Mouse (Mus musculus): ENCODE results near the gene Cntrl. TPM values are rescaled to one million over a fixed set of nuclear protein-coding genes. Genes with fewer than 3 reads are reported as not detected.

Cntrl gene
- polyA plus RNA-seq, 1 experiment from 2014 or later = 23.7 TPM

DNA sequence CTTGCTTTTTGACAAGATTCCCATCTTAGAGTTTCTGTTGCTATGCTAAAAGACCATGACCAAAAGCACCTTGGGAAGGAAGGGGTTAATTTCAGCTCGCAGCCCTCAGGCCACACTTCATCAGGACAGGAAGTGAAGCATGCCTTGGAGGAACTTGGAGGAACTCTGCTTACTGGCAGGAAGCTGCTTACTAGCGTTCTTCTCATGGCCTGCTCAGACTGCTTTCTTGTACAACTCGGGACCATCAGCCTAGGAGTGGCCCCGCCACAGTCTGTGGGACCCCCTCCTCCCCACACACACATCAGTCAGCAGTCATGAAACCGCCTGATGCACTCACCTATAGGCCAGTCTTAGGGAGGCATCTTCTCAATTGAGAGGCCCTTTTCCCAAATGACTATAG is 64.8 kb downstream of the Cntrl start:
- peak; percentile 34; the same call in 1 of the 2 replicates for ATAC-seq (ENCODE audit: low read depth)
- Histone ChIP-seq H3K27me3 (ENCODE audit: control insufficient read depth, insufficient read depth, low read depth, low read length) (no peaks in the 10 kb centered on the region), H3K9ac (ENCODE audit: low read length) (no peak overlapping the region; the same call in 1 of the 2 replicates), H3K27ac (ENCODE audit: low read length) (peak overlapping the region; percentile 12; the same call in 1 of the 2 replicates), H3K9me3 (ENCODE audit: control insufficient read depth, low read length) (no peaks in the 10 kb centered on the region), H3K4me3 (ENCODE audit: low read length) (no peak overlapping the region), H3K4me2 (ENCODE audit: low read depth, low read length) (no peak overlapping the region), H3K4me1 (replicated peaks; ENCODE audit: control insufficient read depth, insufficient read depth, low read length) (peaks cover 9% of the 10 kb centered on the region), H3K36me3 (ENCODE audit: control insufficient read depth, insufficient read depth, low read length) (peaks cover 44% of the 10 kb centered on the region)
- 16% methylated on average over 5 of the region's 5 CpGs for WGBS

DNA sequence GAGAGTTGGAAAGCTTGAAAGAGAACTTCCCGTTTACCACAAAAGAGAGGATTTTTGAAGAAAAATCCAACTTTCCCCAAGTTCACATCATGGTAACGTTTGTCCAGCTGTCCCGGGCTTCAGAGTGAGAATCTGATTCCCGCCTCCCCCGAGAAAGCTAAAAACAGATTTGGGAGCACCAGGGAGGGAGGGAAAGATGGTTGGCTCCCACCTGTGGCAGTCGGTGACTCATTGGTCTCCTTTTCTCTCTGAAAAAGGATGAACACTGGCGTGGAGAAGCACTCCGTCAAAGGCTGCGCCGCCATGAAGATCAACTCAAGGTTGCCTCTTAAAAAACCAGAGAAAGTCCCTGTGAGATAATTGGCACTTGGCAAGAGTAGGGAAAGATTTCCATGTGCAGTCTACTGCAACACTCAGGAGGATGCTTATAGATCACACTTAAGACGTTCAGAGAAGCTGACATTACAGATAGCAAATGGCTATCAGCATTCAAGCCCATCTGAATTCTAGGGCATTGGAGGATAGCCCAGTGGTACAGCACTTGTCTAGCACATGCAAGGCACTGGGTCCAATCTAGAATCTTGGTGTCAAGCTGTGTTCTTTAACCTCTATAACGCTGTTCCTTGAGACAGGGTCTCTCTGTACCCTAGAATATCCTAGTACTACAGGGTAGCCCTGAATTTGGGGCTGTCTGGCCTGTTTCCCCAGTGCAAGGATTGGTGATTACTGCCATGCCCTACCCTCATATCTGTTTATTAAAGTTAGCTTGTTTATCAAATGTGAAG is 66.2 kb downstream of the Cntrl start:
- H3K36me3 ChIP-seq (ENCODE audit: control insufficient read depth, insufficient read depth, low read length) = peaks cover 46% of the 10 kb centered on the region
- ATAC-seq (ENCODE audit: low read depth) = no peak
- 86% methylated on average over 12 of the region's 12 CpGs for WGBS

DNA sequence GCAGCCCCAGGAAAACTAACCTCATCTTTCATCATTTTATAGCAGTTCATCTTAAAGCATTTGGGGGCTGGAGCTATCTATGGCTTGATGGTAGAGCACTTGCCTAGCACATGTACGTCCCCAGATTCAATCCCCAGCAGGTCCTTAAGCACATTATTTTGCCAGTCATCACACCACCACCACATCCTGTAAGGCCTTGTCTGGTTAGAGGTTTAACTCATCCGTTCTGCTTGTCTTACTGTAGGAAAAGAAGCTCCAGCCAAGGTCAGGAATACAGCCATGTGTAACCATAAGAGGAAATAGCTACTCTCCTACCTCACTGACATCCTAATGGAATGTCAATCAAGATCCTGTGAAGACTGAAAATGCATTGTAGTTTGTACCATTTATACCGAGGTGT is 68.9 kb downstream of the Cntrl start:
- Histone ChIP-seq H3K9ac (ENCODE audit: low read length) (no peak overlapping the region), H3K27me3 (ENCODE audit: control insufficient read depth, insufficient read depth, low read depth, low read length) (no peaks in the 10 kb centered on the region), H3K4me1 (replicated peaks; ENCODE audit: control insufficient read depth, insufficient read depth, low read length) (peaks cover 6% of the 10 kb centered on the region), H3K4me3 (ENCODE audit: low read length) (no peak overlapping the region), H3K4me2 (ENCODE audit: low read depth, low read length) (no peak overlapping the region), H3K27ac (ENCODE audit: low read length) (no peak overlapping the region), H3K36me3 (ENCODE audit: control insufficient read depth, insufficient read depth, low read length) (peaks cover 40% of the 10 kb centered on the region), H3K9me3 (ENCODE audit: control insufficient read depth, low read length) (no peaks in the 10 kb centered on the region)
- ATAC-seq (ENCODE audit: low read depth) = no peak
- 71% methylated on average over 3 of the region's 3 CpGs for WGBS

More for the DNA sequence above, 66.2 kb downstream of the Cntrl start:
- no peak overlapping the region for H3K27ac ChIP-seq (ENCODE audit: low read length)
- no peaks in the 10 kb centered on the region for H3K9me3 ChIP-seq (ENCODE audit: control insufficient read depth, low read length)
- H3K27me3 ChIP-seq (ENCODE audit: control insufficient read depth, insufficient read depth, low read depth, low read length) = no peaks in the 10 kb centered on the region
- H3K4me2 ChIP-seq (ENCODE audit: low read depth, low read length) = no peak overlapping the region
- H3K9ac ChIP-seq (ENCODE audit: low read length) = no peak overlapping the region
- peaks cover 9% of the 10 kb centered on the region for H3K4me1 ChIP-seq (replicated peaks; ENCODE audit: control insufficient read depth, insufficient read depth, low read length)
- H3K4me3 ChIP-seq (ENCODE audit: low read length) = no peak overlapping the region

DNA sequence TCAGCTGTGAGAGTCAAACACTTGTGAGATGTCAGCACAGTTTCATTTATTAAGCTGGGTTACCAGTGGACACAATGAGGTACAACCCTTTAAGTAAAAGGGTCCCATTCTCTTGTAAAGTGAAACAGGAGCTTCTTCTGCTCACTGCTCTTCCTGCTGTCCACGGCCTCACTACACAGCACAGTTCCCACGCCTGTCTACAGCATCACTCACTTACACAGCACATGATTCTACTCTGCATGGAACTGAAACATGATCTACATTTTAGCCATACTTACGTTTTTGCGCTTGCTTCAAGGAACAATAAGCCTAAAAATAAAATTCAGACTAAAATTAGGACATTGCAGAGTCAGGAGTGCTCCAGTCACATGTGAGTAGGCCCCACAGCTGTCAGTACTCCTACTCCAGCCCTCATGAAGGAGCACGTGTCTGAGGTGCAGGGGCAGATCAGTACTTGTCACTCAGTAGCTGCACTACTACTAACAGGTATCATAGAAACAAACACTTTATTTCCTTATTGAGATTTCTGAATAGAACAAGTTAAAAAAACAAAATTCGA is 73.9 kb downstream of the Cntrl start:
- Histone ChIP-seq H3K9ac (ENCODE audit: low read length) (no peak overlapping the region), H3K27ac (ENCODE audit: low read length) (no peak overlapping the region), H3K4me1 (replicated peaks; ENCODE audit: control insufficient read depth, insufficient read depth, low read length) (no peaks in the 10 kb centered on the region), H3K36me3 (ENCODE audit: control insufficient read depth, insufficient read depth, low read length) (peaks cover 32% of the 10 kb centered on the region), H3K4me3 (ENCODE audit: low read length) (no peak overlapping the region), H3K9me3 (ENCODE audit: control insufficient read depth, low read length) (no peaks in the 10 kb centered on the region), H3K4me2 (ENCODE audit: low read depth, low read length) (no peak overlapping the region), H3K27me3 (ENCODE audit: control insufficient read depth, insufficient read depth, low read depth, low read length) (no peaks in the 10 kb centered on the region)
- 83% methylated on average over 6 of the region's 6 CpGs for WGBS
- ATAC-seq (ENCODE audit: low read depth) = no peak

DNA sequence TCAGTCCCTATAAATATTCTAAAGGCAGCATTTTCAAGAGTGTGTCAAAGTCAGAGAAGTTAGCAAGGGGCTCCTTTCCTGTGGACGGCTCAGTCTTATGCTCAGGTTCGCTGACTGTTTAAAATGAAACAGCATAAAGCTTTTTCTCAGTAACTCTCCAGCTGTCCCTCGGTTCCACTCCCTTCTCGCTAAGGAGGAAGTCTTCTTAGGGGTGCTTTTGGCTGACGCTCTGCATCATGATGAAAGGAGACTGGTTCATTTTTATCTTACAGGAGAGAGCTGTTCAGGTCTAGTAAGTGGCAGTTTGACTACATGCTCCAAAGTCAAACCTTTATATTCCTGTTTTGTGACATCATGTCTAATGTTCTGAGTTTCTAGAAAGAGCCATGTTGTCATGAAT is 79.6 kb downstream of the Cntrl start:
- no peak overlapping the region for H3K4me3 ChIP-seq (ENCODE audit: low read length)
- no peak overlapping the region for H3K27ac ChIP-seq (ENCODE audit: low read length)
- no peak overlapping the region for H3K9ac ChIP-seq (ENCODE audit: low read length)
- no peak for ATAC-seq (ENCODE audit: low read depth)
- H3K4me1 ChIP-seq (replicated peaks; ENCODE audit: control insufficient read depth, insufficient read depth, low read length) = no peaks in the 10 kb centered on the region
- no peak overlapping the region for H3K4me2 ChIP-seq (ENCODE audit: low read depth, low read length)
- no peaks in the 10 kb centered on the region for H3K9me3 ChIP-seq (ENCODE audit: control insufficient read depth, low read length)
- no peaks in the 10 kb centered on the region for H3K27me3 ChIP-seq (ENCODE audit: control insufficient read depth, insufficient read depth, low read depth, low read length)
- 86% methylated on average over 5 of the region's 5 CpGs for WGBS
- H3K36me3 ChIP-seq (ENCODE audit: control insufficient read depth, insufficient read depth, low read length) = peaks cover 18% of the 10 kb centered on the region

DNA sequence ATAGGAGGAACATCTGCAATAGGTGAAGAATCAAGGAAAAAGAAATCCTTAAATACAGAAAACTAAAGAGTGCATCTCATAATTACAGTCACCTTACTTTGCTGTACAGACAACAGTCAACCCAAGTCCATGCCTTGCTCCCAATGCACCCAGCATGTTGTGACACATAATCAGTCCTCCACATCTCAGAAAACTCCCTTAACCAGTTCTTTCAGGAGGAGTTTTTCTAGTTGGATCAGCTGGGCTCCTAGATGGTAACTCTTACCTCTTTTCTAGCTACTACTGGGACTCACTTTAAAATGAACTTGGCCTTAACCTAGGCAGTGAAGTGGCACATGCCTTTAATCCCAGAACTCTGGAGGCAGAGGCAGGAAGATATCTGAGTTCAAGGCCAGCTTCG is 84.7 kb downstream of the Cntrl start:
- 82% methylated on average over 1 of the region's 1 CpGs for WGBS

DNA sequence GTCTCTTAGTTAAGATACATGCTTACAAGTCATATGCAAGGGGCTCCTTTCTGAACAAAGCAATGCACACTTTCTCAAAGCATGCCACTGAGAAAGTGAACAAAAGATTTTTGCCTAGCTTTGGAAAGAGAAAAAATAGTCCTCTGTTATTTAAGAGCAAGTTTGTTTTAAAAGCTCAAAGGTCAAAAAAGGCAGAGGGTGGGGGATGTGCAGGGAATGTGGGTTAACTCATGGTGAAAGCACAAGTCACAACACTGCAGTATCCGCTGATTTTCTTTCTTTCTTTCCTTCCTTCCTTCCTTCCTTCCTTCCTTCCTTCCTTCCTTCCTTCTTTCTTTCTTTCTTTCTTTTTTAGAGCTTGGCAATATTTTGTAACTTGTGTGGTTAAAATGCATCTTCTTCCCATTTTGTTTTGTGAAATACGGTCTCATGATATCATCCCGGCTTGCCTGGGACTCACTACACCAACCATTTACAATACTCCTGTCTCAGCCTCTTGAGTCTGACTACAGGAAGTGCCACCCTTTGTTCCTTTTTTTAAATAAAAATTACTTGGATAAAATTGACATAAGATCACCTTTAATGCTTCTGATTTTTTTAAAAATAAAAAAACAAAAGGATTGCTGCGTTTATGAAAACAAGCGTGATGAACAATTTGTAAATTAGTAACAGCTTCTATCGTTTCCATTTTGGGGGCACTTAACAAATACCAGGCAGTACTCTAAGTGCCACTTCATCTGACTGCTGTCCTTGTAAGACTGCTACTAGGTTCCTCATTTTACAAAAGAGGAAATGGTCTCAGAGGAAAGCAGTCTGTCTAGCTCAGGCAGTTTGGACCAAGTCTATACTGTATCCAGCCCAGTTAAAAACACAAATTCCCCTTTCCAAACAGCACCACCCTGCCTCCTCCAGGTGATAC is 86.6 kb downstream of the Cntrl start:
- Histone ChIP-seq H3K4me2 (ENCODE audit: low read depth, low read length) (no peak overlapping the region), H3K27ac (ENCODE audit: low read length) (no peak overlapping the region), H3K4me1 (replicated peaks; ENCODE audit: control insufficient read depth, insufficient read depth, low read length) (peaks cover 12% of the 10 kb centered on the region), H3K27me3 (ENCODE audit: control insufficient read depth, insufficient read depth, low read depth, low read length) (no peaks in the 10 kb centered on the region), H3K36me3 (ENCODE audit: control insufficient read depth, insufficient read depth, low read length) (no peaks in the 10 kb centered on the region), H3K9me3 (ENCODE audit: control insufficient read depth, low read length) (no peaks in the 10 kb centered on the region), H3K4me3 (ENCODE audit: low read length) (no peak overlapping the region), H3K9ac (ENCODE audit: low read length) (no peak overlapping the region)
- ATAC-seq (ENCODE audit: low read depth) = no peak
- WGBS = 59% methylated on average over 6 of the region's 6 CpGs

More for the DNA sequence above, 84.7 kb downstream of the Cntrl start:
- no peak overlapping the region for H3K4me2 ChIP-seq (ENCODE audit: low read depth, low read length)
- no peak overlapping the region for H3K4me3 ChIP-seq (ENCODE audit: low read length)
- ATAC-seq (ENCODE audit: low read depth) = no peak
- no peaks in the 10 kb centered on the region for H3K27me3 ChIP-seq (ENCODE audit: control insufficient read depth, insufficient read depth, low read depth, low read length)
- H3K4me1 ChIP-seq (replicated peaks; ENCODE audit: control insufficient read depth, insufficient read depth, low read length) = peaks cover 6% of the 10 kb centered on the region
- H3K9me3 ChIP-seq (ENCODE audit: control insufficient read depth, low read length) = no peaks in the 10 kb centered on the region
- no peak overlapping the region for H3K27ac ChIP-seq (ENCODE audit: low read length)
- H3K36me3 ChIP-seq (ENCODE audit: control insufficient read depth, insufficient read depth, low read length) = peaks cover 5% of the 10 kb centered on the region
- no peak overlapping the region for H3K9ac ChIP-seq (ENCODE audit: low read length)

DNA sequence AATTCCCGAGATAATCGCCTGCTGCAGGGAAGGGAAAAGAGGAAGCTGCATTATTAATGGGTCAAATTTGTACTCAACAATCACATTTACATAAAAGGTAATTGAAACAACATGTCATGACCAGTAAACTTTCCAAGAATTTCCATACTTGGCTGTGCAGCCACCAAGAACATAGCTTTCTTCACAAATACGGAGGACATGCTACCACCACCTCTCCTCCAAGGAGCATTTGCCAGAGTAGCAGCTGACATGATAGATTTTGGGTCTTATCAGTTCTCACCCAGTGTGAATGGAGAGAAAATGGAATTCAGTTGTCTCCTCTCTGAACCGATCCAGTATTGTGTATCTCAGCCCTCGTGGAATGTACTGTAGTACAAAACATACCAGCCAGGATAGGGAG is 90.2 kb downstream of the Cntrl start:
- no peak for ATAC-seq (ENCODE audit: low read depth)

More for the DNA sequence above, 90.2 kb downstream of the Cntrl start:
- H3K9me3 ChIP-seq (ENCODE audit: control insufficient read depth, low read length) = no peaks in the 10 kb centered on the region
- H3K9ac ChIP-seq (ENCODE audit: low read length) = peak overlapping the region; percentile 99
- no peak overlapping the region for H3K27ac ChIP-seq (ENCODE audit: low read length)
- H3K36me3 ChIP-seq (ENCODE audit: control insufficient read depth, insufficient read depth, low read length) = no peaks in the 10 kb centered on the region
- peak overlapping the region; percentile 83 for H3K4me2 ChIP-seq (ENCODE audit: low read depth, low read length)
- peaks cover 12% of the 10 kb centered on the region for H3K4me1 ChIP-seq (replicated peaks; ENCODE audit: control insufficient read depth, insufficient read depth, low read length)
- H3K4me3 ChIP-seq (ENCODE audit: low read length) = peak overlapping the region; percentile 89
- 5% methylated on average over 5 of the region's 5 CpGs for WGBS
- no peaks in the 10 kb centered on the region for H3K27me3 ChIP-seq (ENCODE audit: control insufficient read depth, insufficient read depth, low read depth, low read length)

Measured in lung, embryonic 16.5 days (tissue).